Mouse (Mus musculus): Measurements from ENCODE around the gene Kcnj10. TPM values are rescaled to one million over a fixed set of nuclear protein-coding genes. Genes with fewer than 3 reads are reported as not detected.
A peak's percentile ranks its signal among the peaks of the same experiment; 100 is the strongest.

The Kcnj10 gene
- 0.04 and 0.05 TPM in 2 replicates for polyA plus RNA-seq (2015; fragmentation: Nextera tagmentation; extraction: Ambion mirVana)

- WGBS, result 3% methylated on average over 38 of the region's 38 CpGs
- peak; percentile 91 for ATAC-seq (ENCODE audit: low FRiP score, low read depth)
- no peaks in the 10 kb centered on the region for H3K9me3 ChIP-seq
- H3K4me1 ChIP-seq, result peaks cover 11% of the 10 kb centered on the region
- peaks cover 70% of the 10 kb centered on the region for H3K27me3 ChIP-seq
- H3K4me2 ChIP-seq (replicated peaks), result peak within 1 kb of the TSS; percentile 67
- H3K4me3 ChIP-seq, result peak within 1 kb of the TSS; percentile 43
- H3K9ac ChIP-seq, result no peak within 1 kb of the TSS
- no peak within 1 kb of the TSS for H3K27ac ChIP-seq
- H3K36me3 ChIP-seq, result no peaks in the 10 kb centered on the region
Observed at GRCm38 (mm10) chr1:172340729-172341321, at the start of gene Kcnj10. Gene Kcnj10, plus strand, starts transcription at chr1:172341210.

GRCm38 (mm10) chr1:172292880-172293279 lies 48.1 kb upstream of the Kcnj10 start:
- Histone ChIP-seq H3K4me2 (replicated peaks) (no peak overlapping the region), H3K36me3 (peaks cover 4% of the 10 kb centered on the region; the same call in 1 of the 2 replicates), H3K9me3 (no peaks in the 10 kb centered on the region), H3K4me1 (peaks cover 31% of the 10 kb centered on the region), H3K9ac (no peak overlapping the region), H3K4me3 (no peak overlapping the region), H3K27ac (no peak overlapping the region), H3K27me3 (no peaks in the 10 kb centered on the region)
- 86% methylated on average over 2 of the region's 2 CpGs for WGBS
- no peak for ATAC-seq (ENCODE audit: low FRiP score, low read depth)

- no peak overlapping the region for H3K4me3 ChIP-seq
- H3K9ac ChIP-seq, result no peak overlapping the region
- H3K36me3 ChIP-seq, result peaks cover 4% of the 10 kb centered on the region; the same call in 1 of the 2 replicates
- ATAC-seq (ENCODE audit: low FRiP score, low read depth), result no peak
- H3K27me3 ChIP-seq, result no peaks in the 10 kb centered on the region
- 90% methylated on average over 11 of the region's 11 CpGs for WGBS
- peaks cover 37% of the 10 kb centered on the region for H3K4me1 ChIP-seq
- no peak overlapping the region for H3K27ac ChIP-seq
- H3K9me3 ChIP-seq, result no peaks in the 10 kb centered on the region
- H3K4me2 ChIP-seq (replicated peaks), result no peak overlapping the region
Observed at GRCm38 (mm10) chr1:172293449-172293848, 47.6 kb upstream of the Kcnj10 start.

GRCm38 (mm10) chr1:172295751-172296197 lies 45.2 kb upstream of the Kcnj10 start:
- 36% methylated on average over 4 of the region's 4 CpGs for WGBS
- H3K9ac ChIP-seq, result no peak overlapping the region
- H3K27ac ChIP-seq, result peak overlapping the region; percentile 79; the same call in 1 of the 2 replicates
- no peaks in the 10 kb centered on the region for H3K36me3 ChIP-seq
- no peaks in the 10 kb centered on the region for H3K27me3 ChIP-seq
- peak overlapping the region; percentile 56 for H3K4me2 ChIP-seq (replicated peaks)
- H3K4me1 ChIP-seq, result peaks cover 58% of the 10 kb centered on the region
- no peaks in the 10 kb centered on the region for H3K9me3 ChIP-seq
- H3K4me3 ChIP-seq, result no peak overlapping the region
- peak; percentile 58; the same call in 1 of the 2 replicates for ATAC-seq (ENCODE audit: low FRiP score, low read depth)

- Histone ChIP-seq H3K27ac (peak overlapping the region; percentile 73), H3K4me3 (peak overlapping the region; percentile 28), H3K4me1 (peaks cover 70% of the 10 kb centered on the region), H3K9me3 (no peaks in the 10 kb centered on the region), H3K36me3 (no peaks in the 10 kb centered on the region), H3K9ac (peak overlapping the region; percentile 55), H3K27me3 (no peaks in the 10 kb centered on the region), H3K4me2 (replicated peaks) (peak overlapping the region; percentile 56)
- ATAC-seq (ENCODE audit: low FRiP score, low read depth), result no peak
- 79% methylated on average over 6 of the region's 6 CpGs for WGBS
Observed at GRCm38 (mm10) chr1:172296816-172297510, 44.0 kb upstream of the Kcnj10 start.

- WGBS, result 7% methylated on average over 16 of the region's 16 CpGs
- ATAC-seq (ENCODE audit: low FRiP score, low read depth), result peak; percentile 37
Observed at GRCm38 (mm10) chr1:172297611-172298537, 43.1 kb upstream of the Kcnj10 start, which contains the start of gene Atp1a2. Gene Atp1a2, minus strand, starts transcription at chr1:172298064.

GRCm38 (mm10) chr1:172299528-172299927 lies 41.5 kb upstream of the Kcnj10 start:
- Histone ChIP-seq H3K4me1 (peaks cover 88% of the 10 kb centered on the region), H3K27ac (no peak overlapping the region)
- WGBS, result 58% methylated on average over 7 of the region's 7 CpGs

More at GRCm38 (mm10) chr1:172297611-172298537, 43.1 kb upstream of the Kcnj10 start, which contains the start of gene Atp1a2:
- Histone ChIP-seq H3K9me3 (no peaks in the 10 kb centered on the region), H3K4me2 (replicated peaks) (peak within 1 kb of the TSS; percentile 56), H3K9ac (peak within 1 kb of the TSS; percentile 55), H3K4me1 (peaks cover 79% of the 10 kb centered on the region), H3K4me3 (peak within 1 kb of the TSS; percentile 28), H3K36me3 (no peaks in the 10 kb centered on the region), H3K27me3 (no peaks in the 10 kb centered on the region), H3K27ac (peak within 1 kb of the TSS; percentile 73)

GRCm38 (mm10) chr1:172300247-172300646 lies 40.8 kb upstream of the Kcnj10 start:
- Histone ChIP-seq H3K9me3 (no peaks in the 10 kb centered on the region), H3K4me3 (no peak overlapping the region), H3K36me3 (no peaks in the 10 kb centered on the region), H3K9ac (no peak overlapping the region), H3K27ac (0 out of 2 replicates have a peak overlapping the region, but pooled peaks have one; percentile 28), H3K4me1 (peaks cover 81% of the 10 kb centered on the region), H3K4me2 (replicated peaks) (no peak overlapping the region), H3K27me3 (no peaks in the 10 kb centered on the region)
- WGBS, result 66% methylated on average over 5 of the region's 5 CpGs
- no peak for ATAC-seq (ENCODE audit: low FRiP score, low read depth)

More at GRCm38 (mm10) chr1:172299528-172299927, 41.5 kb upstream of the Kcnj10 start:
- no peak for ATAC-seq (ENCODE audit: low FRiP score, low read depth)
- Histone ChIP-seq H3K9ac (no peak overlapping the region), H3K4me3 (no peak overlapping the region), H3K9me3 (no peaks in the 10 kb centered on the region), H3K27me3 (no peaks in the 10 kb centered on the region), H3K4me2 (replicated peaks) (no peak overlapping the region), H3K36me3 (no peaks in the 10 kb centered on the region)

- H3K4me3 ChIP-seq, result no peak overlapping the region
- no peak overlapping the region for H3K4me2 ChIP-seq (replicated peaks)
- peak overlapping the region; percentile 39; the same call in 1 of the 2 replicates for H3K27ac ChIP-seq
- no peaks in the 10 kb centered on the region for H3K27me3 ChIP-seq
- no peaks in the 10 kb centered on the region for H3K9me3 ChIP-seq
- no peak overlapping the region for H3K9ac ChIP-seq
- H3K36me3 ChIP-seq, result no peaks in the 10 kb centered on the region
- WGBS, result 17% methylated on average over 12 of the region's 12 CpGs
- peaks cover 72% of the 10 kb centered on the region for H3K4me1 ChIP-seq
- peak; percentile 41; the same call in 1 of the 2 replicates for ATAC-seq (ENCODE audit: low FRiP score, low read depth)
Observed at GRCm38 (mm10) chr1:172301180-172301579, 39.8 kb upstream of the Kcnj10 start.

GRCm38 (mm10) chr1:172302311-172302710 lies 38.7 kb upstream of the Kcnj10 start:
- WGBS, result 61% methylated on average over 3 of the region's 3 CpGs
- no peak overlapping the region for H3K4me3 ChIP-seq
- H3K4me1 ChIP-seq, result peaks cover 62% of the 10 kb centered on the region
- no peaks in the 10 kb centered on the region for H3K27me3 ChIP-seq
- ATAC-seq (ENCODE audit: low FRiP score, low read depth), result no peak
- H3K9ac ChIP-seq, result no peak overlapping the region
- H3K36me3 ChIP-seq, result no peaks in the 10 kb centered on the region
- no peak overlapping the region for H3K4me2 ChIP-seq (replicated peaks)
- no peaks in the 10 kb centered on the region for H3K9me3 ChIP-seq
- no peak overlapping the region for H3K27ac ChIP-seq

GRCm38 (mm10) chr1:172302851-172303250 lies 38.2 kb upstream of the Kcnj10 start:
- Histone ChIP-seq H3K36me3 (no peaks in the 10 kb centered on the region), H3K4me3 (no peak overlapping the region), H3K4me1 (peaks cover 59% of the 10 kb centered on the region), H3K9ac (no peak overlapping the region), H3K27ac (peak overlapping the region; percentile 39; the same call in 1 of the 2 replicates), H3K4me2 (replicated peaks) (no peak overlapping the region), H3K9me3 (no peaks in the 10 kb centered on the region), H3K27me3 (no peaks in the 10 kb centered on the region)
- no peak for ATAC-seq (ENCODE audit: low FRiP score, low read depth)
- WGBS, result 11% methylated on average over 6 of the region's 6 CpGs
